Mouse (Mus musculus): ENCODE results near the gene Psph.
"Not testable (repeated sequence)": the region's sequence is repeated elsewhere in the genome, so short reads cannot be mapped to it uniquely, and the experiment has no call there.

The Psph gene

GRCm38 (mm10) chr5:129786818-129787790, at the start of gene Psph:
Psph (minus strand) TSS chr5:129787449.
- peak; percentile 100 for DNase-seq (ENCODE audit: low spot score)

GRCm38 (mm10) chr5:129790591-129790990, 3.3 kb upstream of the Psph start:
- not testable (repeated sequence) for DNase-seq (ENCODE audit: low spot score)

DNA sequence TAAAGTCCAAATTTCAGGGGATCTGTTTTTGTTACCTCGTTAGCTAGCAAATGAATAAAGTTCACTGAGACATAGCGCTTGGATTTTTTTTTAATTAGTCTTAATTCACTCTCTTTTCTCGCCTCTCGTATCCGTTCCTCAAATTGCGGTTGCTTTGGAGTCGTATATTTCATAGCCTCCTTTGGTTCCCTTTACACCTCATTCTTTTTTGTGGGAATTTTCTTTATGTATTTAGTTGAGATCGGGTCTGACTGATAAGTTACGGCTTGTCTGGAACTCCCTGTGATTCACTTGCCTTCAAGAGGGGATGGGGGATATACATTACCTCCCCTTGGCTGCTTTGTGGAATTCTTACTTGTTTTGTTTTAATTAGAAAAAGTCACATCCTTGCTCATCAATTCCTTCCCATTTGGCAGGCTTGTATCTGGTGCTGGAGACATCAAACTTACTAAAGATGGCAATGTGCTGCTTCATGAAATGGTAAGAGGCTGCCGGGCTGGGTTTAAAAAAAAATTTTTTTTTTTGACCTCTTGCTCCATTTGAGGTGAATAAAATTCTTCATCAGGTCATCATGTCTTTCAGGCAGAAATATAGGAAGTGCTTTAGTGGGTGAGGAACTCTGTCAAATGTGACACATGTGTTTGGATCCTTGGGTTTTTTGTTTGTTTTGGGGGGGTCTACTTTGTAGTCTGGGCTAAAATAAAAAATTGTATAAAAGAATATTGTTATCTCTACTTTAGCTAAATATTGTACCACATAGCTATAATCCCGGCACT, 757 bp upstream of the Psph start:
- no peak for DNase-seq (ENCODE audit: low spot score)

- no peak for DNase-seq (ENCODE audit: low spot score)
These were observed 1.1 kb downstream of the Psph start for GRCm38 (mm10) chr5:129786161-129786560.

GRCm38 (mm10) chr5:129785235-129785870, 1.9 kb downstream of the Psph start:
- DNase-seq (ENCODE audit: low spot score), result no peak

- no peak for DNase-seq (ENCODE audit: low spot score)
These were observed 5.0 kb downstream of the Psph start for GRCm38 (mm10) chr5:129782211-129782610.

DNA sequence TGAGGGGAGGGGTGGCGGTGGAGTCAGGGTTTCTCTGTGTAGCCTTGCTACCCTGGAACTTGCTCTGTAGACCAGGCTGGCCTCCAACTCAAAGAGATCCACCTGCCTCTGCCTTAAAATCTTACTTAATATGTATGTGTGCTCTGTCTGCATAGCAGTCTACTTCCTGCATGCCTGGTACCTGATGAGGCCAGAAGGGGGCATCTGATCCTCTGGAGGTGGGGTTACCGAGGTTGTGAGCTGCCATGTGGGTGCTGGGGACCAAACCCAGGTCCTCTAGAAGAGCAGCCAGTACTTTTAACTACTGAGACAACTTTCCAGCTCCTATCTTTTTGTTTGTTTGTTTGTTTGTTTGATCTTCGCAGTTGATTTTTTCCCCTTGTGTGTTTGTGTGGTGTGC, 7.1 kb downstream of the Psph start:
- DNase-seq (ENCODE audit: low spot score), result no peak

DNA sequence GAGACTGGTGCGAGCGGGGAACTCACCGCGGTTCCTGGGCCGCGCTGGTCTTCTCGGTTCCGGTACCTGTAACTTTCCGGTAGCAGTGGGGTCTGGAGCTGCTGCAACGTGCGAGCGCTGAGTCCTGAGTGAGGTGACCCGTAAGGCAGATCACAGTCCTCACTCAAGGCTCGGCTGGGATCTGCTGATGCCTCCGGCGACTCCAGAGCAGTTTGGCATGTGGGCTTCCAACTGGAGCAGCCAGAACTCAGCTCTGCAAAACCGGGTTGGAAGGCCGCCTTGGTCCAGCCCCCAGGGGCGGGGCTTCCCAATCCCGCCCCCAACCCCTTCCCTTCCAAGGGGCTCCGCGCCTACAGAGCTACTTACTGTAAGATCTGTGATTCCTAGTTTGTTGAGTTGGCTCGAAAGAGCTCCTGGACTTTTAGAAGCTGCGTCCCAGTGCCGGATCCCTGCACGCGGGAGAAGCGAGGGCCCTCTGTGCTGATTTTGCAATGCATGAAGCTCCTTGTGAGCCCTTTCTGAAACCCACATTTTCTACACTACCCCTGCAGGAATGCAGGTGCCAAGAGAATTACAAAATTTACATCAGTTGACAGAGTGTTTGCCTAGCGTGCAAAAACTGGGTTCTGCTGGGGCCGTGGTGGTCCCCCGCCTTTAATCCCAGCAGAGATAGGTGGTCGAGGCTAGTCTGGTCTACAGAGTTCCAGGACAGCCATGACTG, 8.1 kb downstream of the Psph start:
- peak; percentile 80 for DNase-seq (ENCODE audit: low spot score)

DNA sequence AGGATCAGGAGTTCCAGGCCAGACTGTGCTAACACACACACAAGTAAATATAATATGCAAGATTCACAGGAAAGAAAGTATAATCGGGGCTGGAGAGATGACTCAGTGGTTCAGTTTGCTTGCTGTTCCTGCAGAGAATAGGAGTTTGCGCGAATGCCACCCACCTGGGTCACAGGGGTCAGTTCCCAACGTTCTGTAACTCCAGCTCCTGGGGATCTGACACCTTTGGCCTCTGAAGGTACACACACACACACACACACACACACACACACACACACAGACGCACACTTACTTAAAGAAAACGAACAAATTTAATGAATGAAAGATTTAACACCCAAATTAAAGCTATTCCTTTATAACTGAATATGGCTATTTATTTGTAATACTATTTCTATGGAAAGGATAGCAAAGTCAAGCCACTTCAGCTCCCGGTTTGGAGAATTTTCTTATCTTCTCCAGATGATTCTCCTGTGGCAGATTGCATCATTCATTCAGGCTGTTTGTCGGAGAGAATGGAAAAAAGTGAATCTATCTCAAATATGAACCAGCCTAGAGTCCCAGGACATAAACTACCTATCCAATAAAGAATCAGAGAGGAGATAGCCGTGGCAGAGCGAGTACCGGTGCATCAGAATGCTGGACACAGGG, 8.8 kb downstream of the Psph start:
- DNase-seq (ENCODE audit: low spot score), result no peak

DNA sequence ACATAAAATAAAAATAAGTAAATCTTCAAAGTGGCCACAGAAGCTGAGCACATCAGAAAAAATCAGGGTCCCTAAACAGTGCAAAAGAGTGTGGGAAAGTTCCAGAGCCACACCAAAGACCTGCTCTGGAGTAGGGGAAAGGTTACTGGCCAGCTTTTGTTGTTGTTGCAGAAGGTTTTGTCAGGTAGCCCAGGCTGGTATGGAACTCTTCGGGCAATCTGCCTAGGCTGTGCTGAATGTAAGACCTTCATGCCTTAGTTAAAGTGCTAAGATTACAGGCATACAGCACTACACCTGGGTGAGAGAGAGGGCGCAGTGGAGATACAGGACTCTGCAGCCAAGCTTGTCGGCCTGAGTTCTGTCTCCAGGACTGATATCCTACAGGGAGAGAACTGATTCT, 12.6 kb downstream of the Psph start:
- DNase-seq (ENCODE audit: low spot score), result no peak

- not testable (repeated sequence) for DNase-seq (ENCODE audit: low spot score)
These were observed 13.9 kb downstream of the Psph start for GRCm38 (mm10) chr5:129773330-129773729.

- DNase-seq (ENCODE audit: low spot score), result no peak
These were observed 14.8 kb downstream of the Psph start for GRCm38 (mm10) chr5:129772433-129772832.

- DNase-seq (ENCODE audit: low spot score), result no peak
These were observed 16.6 kb downstream of the Psph start for GRCm38 (mm10) chr5:129770443-129771355.

GRCm38 (mm10) chr5:129761865-129762540, 25.2 kb downstream of the Psph start:
- no peak for DNase-seq (ENCODE audit: low spot score)

- DNase-seq (ENCODE audit: low spot score), result no peak
These were observed 27.2 kb downstream of the Psph start for GRCm38 (mm10) chr5:129759929-129760480.

DNA sequence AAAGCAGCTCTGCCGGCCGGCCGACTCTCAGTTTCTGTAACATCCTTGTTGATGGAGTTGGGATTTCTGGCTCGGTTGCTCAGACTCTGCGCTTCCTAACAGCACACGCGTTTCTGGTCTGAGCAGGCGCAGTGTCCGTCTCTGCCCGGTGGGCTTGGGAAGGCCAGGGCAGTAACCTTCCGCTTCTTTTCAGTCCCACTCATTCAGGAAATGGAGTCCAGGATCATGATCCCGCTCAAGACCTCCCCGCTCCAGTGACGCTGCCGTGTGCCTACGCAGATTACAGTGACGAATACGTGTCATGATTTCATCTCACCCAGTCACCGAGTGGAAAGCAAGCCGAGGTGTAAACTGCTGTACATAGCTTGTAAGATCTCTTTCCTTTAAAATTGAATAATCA, 30.4 kb downstream of the Psph start:
- no peak for DNase-seq (ENCODE audit: low spot score)

DNA sequence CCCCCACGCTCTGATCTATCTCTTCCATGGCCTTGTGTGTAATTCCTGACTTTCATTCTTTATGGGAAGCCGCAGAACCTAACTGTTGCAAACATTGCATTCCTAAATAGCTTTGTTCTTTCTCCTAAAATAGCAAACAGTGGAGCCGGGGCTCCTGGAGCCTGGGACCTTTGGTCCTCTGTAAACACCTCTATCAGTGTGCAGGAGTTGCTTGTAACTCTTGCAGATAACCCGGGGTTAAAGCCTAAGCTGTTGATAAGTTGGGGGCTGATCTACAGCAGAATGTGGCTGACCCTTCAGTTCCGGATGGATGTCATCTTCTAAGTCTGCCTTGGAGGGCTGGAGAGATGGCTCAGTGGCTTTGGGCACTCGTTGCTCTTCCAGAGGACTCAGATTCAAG, 43.2 kb downstream of the Psph start:
- DNase-seq (ENCODE audit: low spot score), result no peak

- no peak for DNase-seq (ENCODE audit: low spot score)
These were observed 44.3 kb downstream of the Psph start for GRCm38 (mm10) chr5:129742903-129743488.

DNA sequence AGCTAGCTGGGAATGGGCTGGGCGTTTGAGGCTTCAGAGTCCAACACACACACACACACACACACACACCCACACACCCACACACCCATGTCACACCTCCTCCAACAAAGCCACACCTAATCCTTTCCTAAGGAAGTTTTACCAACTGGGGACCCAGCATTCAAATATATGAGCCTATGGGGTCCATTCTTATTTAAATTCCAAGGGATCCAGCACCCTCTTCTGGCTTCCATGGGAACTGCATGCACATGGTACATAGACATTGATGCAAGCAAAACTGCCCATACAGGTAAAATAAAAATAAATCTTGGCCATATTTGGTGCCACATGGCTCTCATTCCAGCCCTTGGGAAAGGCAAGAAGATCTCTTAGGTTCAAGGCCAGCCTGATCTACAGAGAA, 46.3 kb downstream of the Psph start:
- DNase-seq (ENCODE audit: low spot score), result peak; percentile 51

Data from embryo, embryonic 10 days (tissue).